Mouse (Mus musculus): ENCODE data around the gene Mrps2. TPM values are rescaled to one million over a fixed set of nuclear protein-coding genes. Genes with fewer than 3 reads are reported as not detected.

Mrps2 gene
- total RNA-seq, 1 experiment, result 29.9 TPM

DNA sequence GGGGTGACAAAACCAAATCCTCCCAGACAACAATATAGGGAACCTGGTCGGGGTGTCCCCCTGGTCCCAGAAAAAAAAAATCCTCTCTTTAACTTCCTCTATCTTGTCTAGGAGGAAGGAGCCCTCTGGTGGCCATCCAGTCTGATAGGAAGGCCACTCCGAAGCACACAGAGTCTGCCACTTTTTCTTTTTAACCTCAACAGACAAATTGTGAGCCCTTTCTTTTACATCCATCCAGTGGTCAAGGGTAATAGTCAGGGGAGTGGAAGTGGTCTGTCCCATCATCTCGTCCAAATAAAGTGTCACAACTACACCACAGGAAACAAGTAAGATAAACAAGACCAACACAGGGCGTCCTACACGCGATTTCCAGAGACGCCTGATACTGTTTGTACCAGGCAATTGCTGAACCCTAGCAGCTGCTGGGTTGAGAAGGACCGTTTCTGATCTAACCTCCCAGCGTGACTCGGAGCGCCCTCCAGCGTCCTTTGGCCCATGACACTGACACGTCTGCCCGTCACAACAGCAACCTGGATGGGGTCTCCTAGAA lies 27.4 kb downstream of the Mrps2 start:
- no peak for DNase-seq (ENCODE audit: low read depth, low spot score)
- in situ Hi-C loops (cut with MboI; ENCODE audit: low sequenced_read_pairs in 2 of 2, unreplicated experiment in 2 of 2), result no loop called here
- Histone ChIP-seq H3K9ac (ENCODE audit: insufficient read depth, low read depth, low read length, poor library complexity, severe bottlenecking) (no peak overlapping the region), H3K9me3 (ENCODE audit: control insufficient read depth, insufficient read depth, low read depth, low read length) (peaks cover 3% of the 10 kb centered on the region; the same call in 1 of the 2 replicates), H3K4me3 (ENCODE audit: insufficient read depth in 1 of 2, low read depth in 1 of 2, low read length in 2 of 2, poor library complexity in 1 of 2, severe bottlenecking in 1 of 2) (no peak overlapping the region), H3K36me3 (ENCODE audit: control insufficient read depth, insufficient read depth, low read length, poor library complexity, severe bottlenecking) (no peaks in the 10 kb centered on the region), H3K4me1 (ENCODE audit: control insufficient read depth in 2 of 2, insufficient read depth in 2 of 2, low read length in 2 of 2, poor library complexity in 1 of 2) (peaks cover 0 to 3% of the 10 kb centered on the region in 2 experiments; a peak in 1 of 4 replicates), H3K27ac (ENCODE audit: insufficient read depth, low read depth, low read length, poor library complexity, severe bottlenecking) (no peak overlapping the region)
- no peak for TF ChIP-seq ZC3H11A (IDR thresholded peaks at IDR 0.05; ENCODE audit: borderline replicate concordance, low read depth, low read length)
- TF ChIP-seq CHD2 (IDR thresholded peaks at IDR 0.05; ENCODE audit: low read depth, low read length), result no peak
- TF ChIP-seq HCFC1 (IDR thresholded peaks at IDR 0.05; ENCODE audit: borderline replicate concordance, insufficient read depth, low read length), result no peak
- no peak for TF ChIP-seq ZNF384 (IDR thresholded peaks at IDR 0.05; ENCODE audit: low read depth, low read length)
- no peak for TF ChIP-seq MAFK (IDR thresholded peaks at IDR 0.05; ENCODE audit: insufficient read depth, low read depth, low read length)

DNA sequence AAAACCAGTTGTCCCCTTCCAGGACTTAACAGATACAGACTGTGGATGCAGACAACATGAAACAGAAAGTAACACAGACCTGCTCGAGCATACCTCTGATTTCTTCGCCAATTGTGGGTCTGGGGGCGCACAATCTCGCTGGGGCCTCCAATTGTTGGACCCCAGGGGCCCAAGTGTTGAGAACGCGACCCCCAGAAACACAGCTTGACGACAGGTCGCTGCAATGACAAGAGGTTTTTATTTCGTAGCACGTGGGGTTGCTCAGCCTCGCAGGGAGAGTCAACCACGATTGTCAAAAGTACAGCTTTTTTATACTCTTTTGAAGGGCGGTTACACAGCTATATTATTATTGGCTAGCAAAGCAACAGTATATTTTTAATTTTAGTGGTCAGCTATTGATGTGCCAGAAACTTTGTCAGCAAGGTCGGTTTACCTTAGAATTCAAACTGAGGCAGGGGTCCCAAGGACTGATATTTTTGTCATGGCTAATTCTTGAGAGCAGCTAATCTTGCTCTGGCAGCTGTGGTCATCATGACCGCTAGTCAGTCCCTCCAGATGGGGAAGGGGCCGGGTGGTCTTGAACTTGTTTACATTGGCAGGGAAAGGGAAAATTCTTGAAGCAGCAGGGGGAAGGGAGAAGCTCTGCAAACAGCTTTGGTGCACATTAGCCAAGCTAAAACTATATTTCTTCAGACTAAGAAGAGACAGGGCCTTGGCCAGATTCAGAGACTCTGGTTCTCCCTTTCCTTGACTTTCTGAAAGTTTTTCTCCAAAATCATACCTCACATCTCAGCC lies 28.1 kb downstream of the Mrps2 start:
- Histone ChIP-seq H3K36me3 (ENCODE audit: control insufficient read depth, insufficient read depth, low read length, poor library complexity, severe bottlenecking) (no peaks in the 10 kb centered on the region), H3K9me3 (ENCODE audit: control insufficient read depth, insufficient read depth, low read depth, low read length) (peaks cover 3% of the 10 kb centered on the region; the same call in 1 of the 2 replicates), H3K4me1 (ENCODE audit: control insufficient read depth in 2 of 2, insufficient read depth in 2 of 2, low read length in 2 of 2, poor library complexity in 1 of 2) (peaks cover 0 to 3% of the 10 kb centered on the region in 2 experiments; a peak in 1 of 4 replicates), H3K27ac (ENCODE audit: insufficient read depth, low read depth, low read length, poor library complexity, severe bottlenecking) (no peak overlapping the region), H3K4me3 (ENCODE audit: insufficient read depth in 1 of 2, low read depth in 1 of 2, low read length in 2 of 2, poor library complexity in 1 of 2, severe bottlenecking in 1 of 2) (no peak overlapping the region), H3K9ac (ENCODE audit: insufficient read depth, low read depth, low read length, poor library complexity, severe bottlenecking) (no peak overlapping the region)
- DNase-seq (ENCODE audit: low read depth, low spot score), result no peak
- no peak for TF ChIP-seq HCFC1 (IDR thresholded peaks at IDR 0.05; ENCODE audit: borderline replicate concordance, insufficient read depth, low read length)
- TF ChIP-seq ZNF384 (IDR thresholded peaks at IDR 0.05; ENCODE audit: low read depth, low read length), result no peak
- no peak for TF ChIP-seq ZC3H11A (IDR thresholded peaks at IDR 0.05; ENCODE audit: borderline replicate concordance, low read depth, low read length)
- in situ Hi-C loops (cut with MboI; ENCODE audit: low sequenced_read_pairs in 2 of 2, unreplicated experiment in 2 of 2), result no loop called here

DNA sequence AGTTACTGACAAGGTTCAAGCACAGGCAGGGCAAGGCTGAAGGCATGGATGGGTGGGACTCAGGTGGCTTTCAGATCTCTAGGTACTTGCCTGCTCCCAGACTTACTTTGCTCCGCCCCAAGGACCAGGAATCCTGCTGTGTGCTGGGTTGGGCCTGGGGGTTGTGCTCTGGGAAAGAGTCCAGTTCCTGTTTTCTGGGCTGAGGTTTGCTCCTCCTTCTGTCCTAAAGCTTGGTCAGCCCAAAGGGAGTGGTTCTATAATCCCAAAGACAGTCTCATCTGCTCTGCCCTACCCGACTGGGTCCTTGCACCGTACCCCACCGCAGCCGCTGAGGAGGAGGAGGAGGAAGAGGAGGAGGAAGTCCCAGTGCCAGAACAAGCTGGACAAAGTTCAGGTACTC lies 28.8 kb downstream of the Mrps2 start, which contains the start of gene Gbgt1:
Gbgt1 (plus strand) TSS at position 221 of the 400 bp plus-strand sequence.
- no peak within 1 kb of the TSS for H3K9ac ChIP-seq (ENCODE audit: insufficient read depth, low read depth, low read length, poor library complexity, severe bottlenecking)
- in situ Hi-C loops (cut with MboI; ENCODE audit: low sequenced_read_pairs in 2 of 2, unreplicated experiment in 2 of 2), result no loop called here
- no peak within 1 kb of the TSS for H3K27ac ChIP-seq (ENCODE audit: insufficient read depth, low read depth, low read length, poor library complexity, severe bottlenecking)
- no peak for DNase-seq (ENCODE audit: low read depth, low spot score)
- H3K4me1 ChIP-seq (ENCODE audit: control insufficient read depth in 2 of 2, insufficient read depth in 2 of 2, low read length in 2 of 2, poor library complexity in 1 of 2), result peaks cover 0 to 3% of the 10 kb centered on the region in 2 experiments; a peak in 1 of 4 replicates
- no peaks in the 10 kb centered on the region for H3K36me3 ChIP-seq (ENCODE audit: control insufficient read depth, insufficient read depth, low read length, poor library complexity, severe bottlenecking)
- no peak within 1 kb of the TSS for H3K4me3 ChIP-seq (ENCODE audit: insufficient read depth in 1 of 2, low read depth in 1 of 2, low read length in 2 of 2, poor library complexity in 1 of 2, severe bottlenecking in 1 of 2)
- no peak for TF ChIP-seq HCFC1 (IDR thresholded peaks at IDR 0.05; ENCODE audit: borderline replicate concordance, insufficient read depth, low read length)
- H3K9me3 ChIP-seq (ENCODE audit: control insufficient read depth, insufficient read depth, low read depth, low read length), result peaks cover 3% of the 10 kb centered on the region; the same call in 1 of the 2 replicates

DNA sequence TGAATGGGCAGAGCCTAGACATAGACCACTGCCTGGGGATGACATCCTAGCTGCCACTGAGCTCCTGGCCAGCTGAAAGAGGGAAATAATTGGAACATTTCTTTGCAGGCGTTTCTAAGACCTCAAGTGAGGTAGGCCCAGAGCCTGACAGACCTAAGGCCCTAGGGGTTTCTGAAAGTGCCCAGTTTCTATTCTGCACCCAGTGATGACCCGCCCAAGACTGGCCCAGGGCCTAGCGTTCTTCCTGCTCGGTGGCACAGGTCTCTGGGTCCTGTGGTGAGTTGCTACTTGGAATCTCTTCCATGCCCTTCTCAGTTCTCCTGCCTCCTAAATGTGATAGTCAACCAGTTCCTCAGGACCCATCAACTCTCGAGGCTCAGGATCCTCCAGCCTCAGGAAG lies 29.7 kb downstream of the Mrps2 start:
- Histone ChIP-seq H3K4me3 (ENCODE audit: insufficient read depth in 1 of 2, low read depth in 1 of 2, low read length in 2 of 2, poor library complexity in 1 of 2, severe bottlenecking in 1 of 2) (no peak overlapping the region), H3K9me3 (ENCODE audit: control insufficient read depth, insufficient read depth, low read depth, low read length) (peaks cover 3% of the 10 kb centered on the region; the same call in 1 of the 2 replicates), H3K27ac (ENCODE audit: insufficient read depth, low read depth, low read length, poor library complexity, severe bottlenecking) (no peak overlapping the region), H3K36me3 (ENCODE audit: control insufficient read depth, insufficient read depth, low read length, poor library complexity, severe bottlenecking) (no peaks in the 10 kb centered on the region), H3K9ac (ENCODE audit: insufficient read depth, low read depth, low read length, poor library complexity, severe bottlenecking) (no peak overlapping the region), H3K4me1 (ENCODE audit: control insufficient read depth in 2 of 2, insufficient read depth in 2 of 2, low read length in 2 of 2, poor library complexity in 1 of 2) (peaks cover 0 to 3% of the 10 kb centered on the region in 2 experiments; a peak in 1 of 4 replicates)
- TF ChIP-seq ZC3H11A (IDR thresholded peaks at IDR 0.05; ENCODE audit: borderline replicate concordance, low read depth, low read length), result no peak
- no peak for TF ChIP-seq CHD2 (IDR thresholded peaks at IDR 0.05; ENCODE audit: low read depth, low read length)
- no peak for TF ChIP-seq ZNF384 (IDR thresholded peaks at IDR 0.05; ENCODE audit: low read depth, low read length)
- TF ChIP-seq MAFK (IDR thresholded peaks at IDR 0.05; ENCODE audit: insufficient read depth, low read depth, low read length), result no peak
- no peak for TF ChIP-seq HCFC1 (IDR thresholded peaks at IDR 0.05; ENCODE audit: borderline replicate concordance, insufficient read depth, low read length)
- in situ Hi-C loops (cut with MboI; ENCODE audit: low sequenced_read_pairs in 2 of 2, unreplicated experiment in 2 of 2), result no loop called here
- DNase-seq (ENCODE audit: low read depth, low spot score), result no peak

Data from ES-E14 (cell line).